Mouse (Mus musculus) MEL (cell line): ENCODE data around the gene Chst8. TPM values are rescaled to one million over a fixed set of nuclear protein-coding genes. Genes with fewer than 3 reads are reported as not detected.

Experiments
- DNase-seq: peaks from one replicate; pipeline ENCODE4 v3.0.0; 2011; ENCODE audit warnings: low read depth, low spot score
- H3K27ac ChIP-seq: 2 replicates; pipeline ENCODE4 v1.5.1; 2012; ENCODE audit warnings: low read depth, mild to moderate bottlenecking, control low read depth, low read length, moderate library complexity; ENCODE audit not compliant: control insufficient read depth
- H3K27me3 ChIP-seq, 2 experiments: fragments of 150-350 bp in 1 of 2; sonication (generic) in 1 of 2; 2 replicates each; pipeline ENCODE4 v1.6.1; 2012; ENCODE audit warnings: low read length in 2 of 2, mild to moderate bottlenecking in 2 of 2, improper control_type of control experiment in 1 of 2, moderate library complexity in 1 of 2; ENCODE audit not compliant: insufficient read depth in 2 of 2, control insufficient read depth in 1 of 2
- H3K36me3 ChIP-seq, 2 experiments: 2 replicates each; pipeline ENCODE4 v1.6.1; 2012 to 2014; ENCODE audit warnings: low read length in 2 of 2, improper control_type of control experiment in 1 of 2, inconsistent platforms in 1 of 2, mild to moderate bottlenecking in 1 of 2; ENCODE audit not compliant: insufficient read depth in 2 of 2, control insufficient read depth in 1 of 2
- H3K4me1 ChIP-seq, 2 experiments: fragments of 150-350 bp in 1 of 2; sonication (generic) in 1 of 2; 2 replicates each; pipeline ENCODE4 v1.6.1; 2012; ENCODE audit warnings: low read length in 2 of 2, improper control_type of control experiment in 1 of 2, mild to moderate bottlenecking in 1 of 2; ENCODE audit not compliant: insufficient read depth in 2 of 2, control insufficient read depth in 1 of 2
- H3K4me3 ChIP-seq, 2 experiments: fragments of 150-350 bp in 1 of 2; sonication (generic) in 1 of 2; 2 replicates each; pipeline ENCODE4 v1.5.1; 2012; ENCODE audit warnings: low read depth in 2 of 2, low read length in 2 of 2, mild to moderate bottlenecking in 2 of 2, moderate library complexity in 2 of 2, control low read depth in 1 of 2, improper control_type of control experiment in 1 of 2; ENCODE audit not compliant: control insufficient read depth in 1 of 2, insufficient read depth in 1 of 2
- H3K79me2 ChIP-seq: 2 replicates; pipeline ENCODE4 v1.6.1; 2012; ENCODE audit warnings: mild to moderate bottlenecking, low read length, moderate library complexity; ENCODE audit not compliant: control insufficient read depth, poor library complexity, insufficient read depth
- H3K9ac ChIP-seq: 2 replicates; pipeline ENCODE4 v1.6.1; 2012; ENCODE audit warnings: low read depth, mild to moderate bottlenecking, control low read depth, low read length, moderate library complexity; ENCODE audit not compliant: control insufficient read depth, poor library complexity, severe bottlenecking
- H3K9me3 ChIP-seq: fragments of 150-350 bp; sonication (generic); replicated peaks from 2 replicates; pipeline ENCODE4 v1.6.1; 2012; ENCODE audit warnings: mild to moderate bottlenecking, low read length, improper control_type of control experiment, moderate library complexity; ENCODE audit not compliant: insufficient read depth
- CHD1 ChIP-seq: IDR thresholded peaks from 2 replicates; pipeline ENCODE4 v1.6.1; 2012; ENCODE audit warnings: low read depth, mild to moderate bottlenecking, inconsistent platforms, low read length, improper control_type of control experiment
- CHD2 ChIP-seq: IDR thresholded peaks from 2 replicates; pipeline ENCODE4 v1.6.1; 2011; ENCODE audit warnings: low read length, improper control_type of control experiment
- ELF1 ChIP-seq: IDR thresholded peaks from 2 replicates; pipeline ENCODE4 v1.6.1; 2014; ENCODE audit warnings: low read depth, mild to moderate bottlenecking, inconsistent platforms, low read length, improper control_type of control experiment, moderate library complexity
- EP300 ChIP-seq, 2 experiments: IDR thresholded peaks; 2 replicates each; pipeline ENCODE4 v1.6.1; 2011; ENCODE audit warnings: improper control_type of control experiment in 2 of 2, low read length in 2 of 2, low read depth in 1 of 2, mild to moderate bottlenecking in 1 of 2
- ETS1 ChIP-seq: IDR thresholded peaks from 2 replicates; pipeline ENCODE4 v1.6.1; 2012; ENCODE audit warnings: low read depth, mild to moderate bottlenecking, inconsistent platforms, low read length, improper control_type of control experiment, moderate library complexity
- GATA1 ChIP-seq: IDR thresholded peaks from 2 replicates; pipeline ENCODE4 v1.6.1; 2011; ENCODE audit warnings: low read depth, low read length, improper control_type of control experiment
- JUND ChIP-seq: IDR thresholded peaks from 2 replicates; pipeline ENCODE4 v1.6.1; 2011; ENCODE audit warnings: low read depth, mild to moderate bottlenecking, improper control_type of control experiment, low read length
- KAT2A ChIP-seq: conservative IDR thresholded peaks from 2 replicates; pipeline ENCODE4 v1.6.1; 2012; ENCODE audit warnings: low read depth, low read length, improper control_type of control experiment, inconsistent platforms
- MAZ ChIP-seq: IDR thresholded peaks from 2 replicates; pipeline ENCODE4 v1.6.1; 2012; ENCODE audit warnings: low read depth, mild to moderate bottlenecking, inconsistent platforms, low read length, improper control_type of control experiment
- MYB ChIP-seq: IDR thresholded peaks from 2 replicates; pipeline ENCODE4 v1.6.1; 2011; ENCODE audit warnings: mild to moderate bottlenecking, low read depth, low read length, improper control_type of control experiment
- POLR2A ChIP-seq, 2 experiments: IDR thresholded peaks; 2 replicates each; pipeline ENCODE4 v1.6.1; 2011 to 2012; ENCODE audit warnings: low read length in 2 of 2, mild to moderate bottlenecking in 2 of 2, control low read depth in 1 of 2, improper control_type of control experiment in 1 of 2, low read depth in 1 of 2, moderate library complexity in 1 of 2; ENCODE audit not compliant: control insufficient read depth in 1 of 2, insufficient read depth in 1 of 2, poor library complexity in 1 of 2
- POLR2AphosphoS2 ChIP-seq: IDR thresholded peaks from 2 replicates; pipeline ENCODE4 v1.6.1; 2011; ENCODE audit warnings: low read length, improper control_type of control experiment
- RCOR1 ChIP-seq: IDR thresholded peaks from 2 replicates; pipeline ENCODE4 v1.6.1; 2012; ENCODE audit warnings: low read depth, mild to moderate bottlenecking, inconsistent platforms, low read length, improper control_type of control experiment
- SIN3A ChIP-seq: IDR thresholded peaks from 2 replicates; pipeline ENCODE4 v1.6.1; 2012; ENCODE audit warnings: low read length, improper control_type of control experiment, inconsistent platforms
- SMC3 ChIP-seq: IDR thresholded peaks from 2 replicates; pipeline ENCODE4 v1.6.1; 2011; ENCODE audit warnings: low read depth, low read length, improper control_type of control experiment
- TAL1 ChIP-seq: IDR thresholded peaks from 2 replicates; pipeline ENCODE4 v1.6.1; 2012; ENCODE audit warnings: mild to moderate bottlenecking, inconsistent platforms, low read length, moderate library complexity, mixed read lengths
- TBP ChIP-seq: IDR thresholded peaks from 2 replicates; pipeline ENCODE4 v1.8.0; 2011; ENCODE audit warnings: low read depth, low read length, improper control_type of control experiment
- UBTF ChIP-seq: IDR thresholded peaks from 2 replicates; pipeline ENCODE4 v1.6.1; 2012; ENCODE audit warnings: low read depth, mild to moderate bottlenecking, inconsistent platforms, low read length, improper control_type of control experiment, moderate library complexity, borderline replicate concordance; ENCODE audit not compliant: insufficient read depth
- USF2 ChIP-seq, 2 experiments: IDR thresholded peaks; 2 replicates each; pipeline ENCODE4 v1.6.1; 2011 to 2012; ENCODE audit warnings: improper control_type of control experiment in 2 of 2, low read length in 2 of 2, borderline replicate concordance in 1 of 2, inconsistent platforms in 1 of 2, low read depth in 1 of 2, mild to moderate bottlenecking in 1 of 2; ENCODE audit not compliant: insufficient read depth in 1 of 2
- ZKSCAN1 ChIP-seq: IDR thresholded peaks from 2 replicates; pipeline ENCODE4 v1.6.1; 2012; ENCODE audit warnings: low read depth, mild to moderate bottlenecking, inconsistent platforms, low read length, improper control_type of control experiment, moderate library complexity
- polyA plus RNA-seq, 2 experiments: library from polyadenylated mRNA; stranded (reverse) in 1 of 2; unstranded in 1 of 2; fragments of >175 nt in 1 of 2; fragments of >200 nt in 1 of 2; gene quantifications; 2 replicates each; pipeline versions ENCODE4 v1.2.1 to v1.2.4; 2012; ENCODE audit warnings: low replicate concordance in 2 of 2, low read depth in 1 of 2; ENCODE audit not compliant: insufficient read length in 2 of 2, insufficient read depth in 1 of 2, missing spikeins in 1 of 2
- total RNA-seq: library from RNA; depleted of rRNA; stranded (reverse); fragments of 300-350 nt; gene quantifications from 2 replicates; pipeline ENCODE4 v1.2.3, GENCODE M21; 2012

Chst8 gene
- total and polyA plus RNA-seq, 3 experiments = not detected

GRCm38 (mm10) chr7:34820554-34820953 is 8.0 kb upstream of the Chst8 start:
- no peak for DNase-seq
- Histone ChIP-seq H3K36me3 (no peaks in the 10 kb centered on the region), H3K4me1 (no peaks in the 10 kb centered on the region), H3K4me3 (no peak overlapping the region), H3K79me2 (no peaks in the 10 kb centered on the region), H3K9ac (no peak overlapping the region), H3K27me3 (no peaks in the 10 kb centered on the region), H3K9me3 (no peaks in the 10 kb centered on the region), H3K27ac (no peak overlapping the region)
- no peak for TF ChIP-seq JUND
- TF ChIP-seq EP300 (IDR thresholded peaks at IDR 0.05; ENCODE audit: low read depth in 1 of 2, low read length in 2 of 2) = no peak
- no peak for TF ChIP-seq SIN3A
- TF ChIP-seq ZKSCAN1 = no peak
- TF ChIP-seq MAZ = no peak
- no peak for TF ChIP-seq POLR2AphosphoS2
- TF ChIP-seq UBTF = no peak

- H3K36me3 ChIP-seq = no peaks in the 10 kb centered on the region
- TF ChIP-seq ELF1 (no peak), RCOR1 (no peak), CHD2 (no peak), UBTF (no peak), TAL1 (no peak), SMC3 (no peak), POLR2A (IDR thresholded peaks at IDR 0.05; ENCODE audit: control insufficient read depth in 1 of 2, insufficient read depth in 1 of 2, low read depth in 1 of 2, low read length in 2 of 2, poor library complexity in 1 of 2) (no peak), KAT2A (no peak), CHD1 (no peak), EP300 (IDR thresholded peaks at IDR 0.05; ENCODE audit: low read depth in 1 of 2, low read length in 2 of 2) (no peak), USF2 (IDR thresholded peaks at IDR 0.05; ENCODE audit: borderline replicate concordance in 1 of 2, insufficient read depth in 1 of 2, low read depth in 1 of 2, low read length in 2 of 2) (no peak), GATA1 (no peak), ETS1 (no peak), TBP (no peak), SIN3A (no peak), MYB (no peak)
- TF ChIP-seq, all 39 proteins: peak for 0
- no peak overlapping the region for H3K9ac ChIP-seq
- no peaks in the 10 kb centered on the region for H3K9me3 ChIP-seq
- H3K4me3 ChIP-seq = no peak overlapping the region
- H3K27me3 ChIP-seq = no peaks in the 10 kb centered on the region
- no peak overlapping the region for H3K27ac ChIP-seq
- no peak for DNase-seq
- H3K4me1 ChIP-seq = no peaks in the 10 kb centered on the region
- H3K79me2 ChIP-seq = no peaks in the 10 kb centered on the region
Measured at GRCm38 (mm10) chr7:34819796-34820195, 7.3 kb upstream of the Chst8 start.
